Mouse (Mus musculus) kidney, adult 8-10 months (tissue): ENCODE measurements at regions not wholly inside any gene's neighbourhood (a gene's known extent, or its start where the extent isn't known, plus 50 kb on each side); places are given as distances from the start of the nearest gene placed in this dataset.
A peak's percentile ranks its signal among the peaks of the same experiment; 100 is the strongest.

Experiments used
- DNase-seq, 2 experiments: peaks; one replicate each; pipeline ENCODE4 v3.0.0; 2022

- DNase-seq: no peak
Measured at GRCm38 (mm10) chr3:36743399-36743798, 53.4 kb upstream of the Trpc3 start.

- DNase-seq: peak in 1 of 2 experiments; percentile 14
Measured at GRCm38 (mm10) chr3:36754358-36754950, 64.5 kb upstream of the Trpc3 start.

- no peak for DNase-seq
Measured at GRCm38 (mm10) chr3:36762065-36762653, 72.2 kb upstream of the Trpc3 start.

- DNase-seq: peak in 1 of 2 experiments; percentile 30
Measured at GRCm38 (mm10) chr3:36762847-36763246, 72.9 kb upstream of the Trpc3 start.

- no peak for DNase-seq
Measured at GRCm38 (mm10) chr3:36764741-36765140, 74.8 kb upstream of the Trpc3 start.

- DNase-seq: no peak
Measured at GRCm38 (mm10) chr3:36770096-36770495, 80.1 kb upstream of the Trpc3 start.

- DNase-seq: no peak
Measured at GRCm38 (mm10) chr3:36771011-36771410, 81.0 kb upstream of the Trpc3 start.

GRCm38 (mm10) chr3:36774023-36774422, 84.1 kb upstream of the Trpc3 start:
- no peak for DNase-seq

- DNase-seq: peak; percentile 8 to 16
Measured at GRCm38 (mm10) chr3:36778448-36778847, 84.5 kb upstream of the 4932438A13Rik start.

- no peak for DNase-seq
Measured at GRCm38 (mm10) chr3:36786581-36786980, 76.3 kb upstream of the 4932438A13Rik start.

- no peak for DNase-seq
Measured at GRCm38 (mm10) chr3:36790245-36790644, 72.7 kb upstream of the 4932438A13Rik start.

GRCm38 (mm10) chr3:36797025-36797424, 65.9 kb upstream of the 4932438A13Rik start:
- peak; percentile 5 to 20 for DNase-seq

- no peak for DNase-seq
Measured at GRCm38 (mm10) chr3:36798160-36798823, 64.6 kb upstream of the 4932438A13Rik start.

- no peak for DNase-seq
Measured at GRCm38 (mm10) chr3:36810528-36810927, 52.4 kb upstream of the 4932438A13Rik start.
